Mouse (Mus musculus) 416B (cell line): ENCODE measurements around the gene Gm45021.

Source experiments
- DNase-seq: peaks from one replicate; pipeline ENCODE4 v3.0.0; 2011; ENCODE audit warnings: low read depth

Gene Gm45021

GRCm38 (mm10) chr6:48572572-48573061 is 16.8 kb upstream of the Gm45021 start, which contains the start of gene Rarres2:
TSS of gene Rarres2 (minus strand) at chr6:48572789.
- DNase-seq: no peak

- DNase-seq: no peak
Observed at GRCm38 (mm10) chr6:48573280-48573679, 16.1 kb upstream of the Gm45021 start.

GRCm38 (mm10) chr6:48573981-48574380 is 15.4 kb upstream of the Gm45021 start:
- DNase-seq: no peak

GRCm38 (mm10) chr6:48578736-48579135 is 10.7 kb upstream of the Gm45021 start:
- no peak for DNase-seq

GRCm38 (mm10) chr6:48579215-48579648 is 10.2 kb upstream of the Gm45021 start:
- peak; percentile 57 for DNase-seq

- no peak for DNase-seq
Observed at GRCm38 (mm10) chr6:48581257-48581656, 8.2 kb upstream of the Gm45021 start.

GRCm38 (mm10) chr6:48582037-48582436 is 7.4 kb upstream of the Gm45021 start:
- peak; percentile 88 for DNase-seq

GRCm38 (mm10) chr6:48591221-48591845 is 1.9 kb downstream of the Gm45021 start:
- DNase-seq: no peak

- DNase-seq: no peak
Observed at GRCm38 (mm10) chr6:48591871-48592270, 2.5 kb downstream of the Gm45021 start.

- DNase-seq: peak; percentile 94
Observed at GRCm38 (mm10) chr6:48593158-48594042, 4.0 kb downstream of the Gm45021 start, which contains the start of the genes Repin1 and Gm44965. TSS of gene Repin1 (plus strand) at chr6:48593883. TSS of gene Gm44965 (plus strand) at chr6:48593941.

GRCm38 (mm10) chr6:48594043-48594738 is 4.8 kb downstream of the Gm45021 start:
- peak; percentile 39 for DNase-seq

GRCm38 (mm10) chr6:48595278-48595677 is 5.9 kb downstream of the Gm45021 start:
- no peak for DNase-seq

GRCm38 (mm10) chr6:48596545-48597232 is 7.3 kb downstream of the Gm45021 start:
- no peak for DNase-seq

GRCm38 (mm10) chr6:48597233-48597625 is 7.8 kb downstream of the Gm45021 start:
- DNase-seq: no peak

GRCm38 (mm10) chr6:48600594-48600993 is 11.2 kb downstream of the Gm45021 start:
- DNase-seq: no peak

GRCm38 (mm10) chr6:48601271-48602079 is 12.1 kb downstream of the Gm45021 start, which contains the start of gene Zfp775:
TSS of gene Zfp775 (plus strand) at chr6:48602063.
- DNase-seq: peak; percentile 78

GRCm38 (mm10) chr6:48602080-48602741 is 12.8 kb downstream of the Gm45021 start:
- DNase-seq: peak; percentile 60

- no peak for DNase-seq
Observed at GRCm38 (mm10) chr6:48608124-48608523, 18.7 kb downstream of the Gm45021 start.

- DNase-seq: no peak
Observed at GRCm38 (mm10) chr6:48609512-48609911, 20.1 kb downstream of the Gm45021 start.

GRCm38 (mm10) chr6:48610657-48611056 is 21.2 kb downstream of the Gm45021 start:
- no peak for DNase-seq
